8 mouse cellular contexts compared by ENCODE assay signal in genomic region chr8:4252116-4252760, GRCm38 (mm10). TPM values are rescaled to one million over a fixed set of nuclear protein-coding genes. Genes with fewer than 3 reads are reported as not detected.
DNase-seq lines count a peak whose midpoint lies in the region; ATAC-seq and TF ChIP-seq lines count a peak whose summit lies in the region.

No protein-coding gene starts in this region.

- ATAC-seq in forebrain, embryonic 13.5 days: no peak
- ATAC-seq in liver, embryonic 14.5 days (ENCODE audit: insufficient read depth): no peak

- H3K4me3 ChIP-seq in forebrain, embryonic 13.5 days: peak overlapping the region; percentile 89
- peak overlapping the region; percentile 56 to 63 for H3K4me3 ChIP-seq in liver, embryonic 14.5 days (ENCODE audit: insufficient read depth in 1 of 2, low read depth in 2 of 2, low read length in 2 of 2)

- WGBS in forebrain, embryonic 13.5 days: 46% methylated on average over 8 of the region's 8 CpGs
- WGBS in liver, embryonic 14.5 days (ENCODE audit: insufficient replicate concordance): 32% methylated on average over 8 of the region's 8 CpGs

- no peak for TF ChIP-seq EP300 in liver, embryonic 14.5 days (IDR thresholded peaks at IDR 0.05; ENCODE audit: low read depth)

- H3K27ac ChIP-seq in forebrain, embryonic 13.5 days: peak overlapping the region; percentile 93; the same call in 1 of the 2 replicates
- no peak overlapping the region for H3K27ac ChIP-seq in liver, embryonic 14.5 days

- peaks cover 41% of the 10 kb centered on the region for H3K4me1 ChIP-seq in forebrain, embryonic 13.5 days
- H3K4me1 ChIP-seq in liver, embryonic 14.5 days (replicated peaks; ENCODE audit: control insufficient read depth in 2 of 2, insufficient read depth in 2 of 2, low read length in 1 of 2): peaks cover 5% of the 10 kb centered on the region in 2 experiments

- peaks cover 4% of the 10 kb centered on the region; the same call in 1 of the 2 replicates for H3K27me3 ChIP-seq in forebrain, embryonic 13.5 days
- no peaks in the 10 kb centered on the region for H3K27me3 ChIP-seq in liver, embryonic 14.5 days (ENCODE audit: control insufficient read depth, insufficient read depth, low read length)

- peak overlapping the region; percentile 89 for H3K9ac ChIP-seq in forebrain, embryonic 13.5 days
- H3K9ac ChIP-seq in liver, embryonic 14.5 days (replicated peaks): peak overlapping the region; percentile 48

- peak overlapping the region; percentile 69 for H3K4me2 ChIP-seq in forebrain, embryonic 13.5 days
- peak overlapping the region; percentile 65 for H3K4me2 ChIP-seq in liver, embryonic 14.5 days (ENCODE audit: low read depth)

- peaks cover 56% of the 10 kb centered on the region for H3K36me3 ChIP-seq in forebrain, embryonic 13.5 days (ENCODE audit: poor library complexity, severe bottlenecking)
- H3K36me3 ChIP-seq in liver, embryonic 14.5 days (replicated peaks; ENCODE audit: control insufficient read depth, insufficient read depth, low read depth): peaks cover 8% of the 10 kb centered on the region

- H3K9me3 ChIP-seq in forebrain, embryonic 13.5 days (replicated peaks): no peaks in the 10 kb centered on the region
- H3K9me3 ChIP-seq in liver, embryonic 14.5 days (ENCODE audit: control insufficient read depth, low read length): no peaks in the 10 kb centered on the region

- no peak for TF ChIP-seq CTCF in liver, embryonic 14.5 days (IDR thresholded peaks at IDR 0.05; ENCODE audit: low read depth)

- peak; percentile 52 for DNase-seq in cerebellum, adult 9-10 months
- DNase-seq in cerebellum, adult 11-12 months: no peak
- DNase-seq in 3T3-L1 (ENCODE audit: low read depth, low spot score): peak; percentile 87
- no peak for DNase-seq in liver, embryonic 14.5 days (ENCODE audit: low read depth in 3 of 3, low spot score in 3 of 3)
- DNase-seq in yolk sac, embryonic 10.5 days (ENCODE audit: low spot score): no peak
- no peak for DNase-seq in right cerebral cortex, postnatal 10 days (ENCODE audit: low spot score in 2 of 2)
- DNase-seq in adrenal gland, postnatal 36 days: no peak

RNA-seq across cellular contexts. Expression of gene Snapc2, which starts 0.6 kb away (rescaled TPM):
- polyA plus RNA-seq in forebrain, embryonic 13.5 days (2015; fragmentation: Nextera tagmentation; extraction: Ambion mirVana): 63.8 and 72.7 TPM in 2 replicates
- polyA plus RNA-seq in liver, embryonic 14.5 days (2012; rRNA removed): 11.5 and 13.0 TPM in 2 replicates
- 14.1 and 15.5 TPM in 2 replicates for polyA plus RNA-seq in liver, embryonic 14.5 days (2014; fragmentation: Nextera tagmentation; extraction: Ambion mirVana)
- 10 to 100 TPM; 25.6 to 32.1 TPM for total RNA-seq in adrenal gland, postnatal 36 days (2021)

RNA-seq across cellular contexts. Expression of gene Tgfbr3l, which starts 4.2 kb away (rescaled TPM):
- 4.1 and 5.6 TPM in 2 replicates for polyA plus RNA-seq in forebrain, embryonic 13.5 days (2015; fragmentation: Nextera tagmentation; extraction: Ambion mirVana)
- polyA plus RNA-seq in liver, embryonic 14.5 days (2012; rRNA removed): 5.2 and 6.4 TPM in 2 replicates
- 0.30 and 0.34 TPM in 2 replicates for polyA plus RNA-seq in liver, embryonic 14.5 days (2014; fragmentation: Nextera tagmentation; extraction: Ambion mirVana)
- 10 to 100 TPM; 11.1 to 11.5 TPM for total RNA-seq in adrenal gland, postnatal 36 days (2021)

RNA-seq across cellular contexts. Expression of gene Ctxn1, which starts 6.8 kb away (rescaled TPM):
- 272 and 274 TPM in 2 replicates for polyA plus RNA-seq in forebrain, embryonic 13.5 days (2015; fragmentation: Nextera tagmentation; extraction: Ambion mirVana)
- 3.0 and 4.6 TPM in 2 replicates for polyA plus RNA-seq in liver, embryonic 14.5 days (2012; rRNA removed)
- polyA plus RNA-seq in liver, embryonic 14.5 days (2014; fragmentation: Nextera tagmentation; extraction: Ambion mirVana): 1.1 and 1.2 TPM in 2 replicates
- 1 to 10 TPM; 5.5 to 7.3 TPM for total RNA-seq in adrenal gland, postnatal 36 days (2021)

RNA-seq across cellular contexts. Expression of gene Gm49320, which starts 13.6 kb away (rescaled TPM):
- polyA plus RNA-seq in forebrain, embryonic 13.5 days (2015; fragmentation: Nextera tagmentation; extraction: Ambion mirVana): 0.93 and 1.1 TPM in 2 replicates
- polyA plus RNA-seq in liver, embryonic 14.5 days (2012; rRNA removed): 0.47 and 0.66 TPM in 2 replicates
- 0.05 and 0.14 TPM in 2 replicates for polyA plus RNA-seq in liver, embryonic 14.5 days (2014; fragmentation: Nextera tagmentation; extraction: Ambion mirVana)
- total RNA-seq in adrenal gland, postnatal 36 days (2021): 1 to 10 TPM in 1 of 2 experiments, not detected in 1; 1.7 TPM

RNA-seq across cellular contexts. Expression of gene Map2k7, which starts 13.7 kb away (rescaled TPM):
- polyA plus RNA-seq in forebrain, embryonic 13.5 days (2015; fragmentation: Nextera tagmentation; extraction: Ambion mirVana): 24.6 and 28.6 TPM in 2 replicates
- polyA plus RNA-seq in liver, embryonic 14.5 days (2012; rRNA removed): 11.7 and 13.2 TPM in 2 replicates
- polyA plus RNA-seq in liver, embryonic 14.5 days (2014; fragmentation: Nextera tagmentation; extraction: Ambion mirVana): 6.6 and 7.8 TPM in 2 replicates
- 10 to 100 TPM; 89.3 to 95.0 TPM for total RNA-seq in adrenal gland, postnatal 36 days (2021)

Comparison
In these comparisons a context has a peak if more than half of its experiments do, and no peak if none do; other contexts are left out.
1. DNase-seq: peak in cerebellum, adult 9-10 months (single experiment) and 3T3-L1 (single experiment); none in cerebellum, adult 11-12 months (single experiment), liver, embryonic 14.5 days (0 of 3), yolk sac, embryonic 10.5 days (single experiment), right cerebral cortex, postnatal 10 days (0 of 2) and adrenal gland, postnatal 36 days (0 of 2).
2. RNA of gene Ctxn1, which starts 6.8 kb away (polyA plus RNA-seq): 272 to 274 TPM in forebrain, embryonic 13.5 days; 1.1 to 4.6 TPM in liver, embryonic 14.5 days; every median in the first group is over 10 times any median in the second.